Mouse (Mus musculus): Measurements from ENCODE around the gene Tssk2.

DNA sequence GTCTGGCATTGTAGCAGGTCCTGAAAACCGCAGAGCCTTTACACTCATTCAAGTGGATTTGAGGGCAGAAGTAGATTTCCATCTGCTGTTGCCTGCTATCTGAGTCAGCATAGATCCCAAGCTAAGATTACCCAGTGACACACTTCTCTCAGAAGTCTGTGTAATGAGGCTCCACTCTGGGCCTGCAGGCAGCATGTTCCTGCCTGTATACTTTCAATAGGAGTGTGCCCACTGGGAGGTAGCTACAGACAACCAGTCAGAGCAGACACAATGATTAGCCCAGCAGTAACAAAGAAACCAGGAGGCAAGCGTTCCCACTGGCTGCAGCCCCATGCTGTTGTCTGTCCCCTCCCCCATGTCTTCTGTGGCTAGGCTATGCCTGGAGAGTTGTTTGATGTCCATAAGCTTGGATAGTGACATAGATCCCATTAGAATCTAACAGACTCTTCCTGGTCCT, 51.0 kb downstream of the Tssk2 start:
- TF ChIP-seq TCF12 (IDR thresholded peaks at IDR 0.05; ENCODE audit: insufficient read depth, poor library complexity, severe bottlenecking) (no peak), MAX (IDR thresholded peaks at IDR 0.05; ENCODE audit: low read depth) (no peak), POLR2A (IDR thresholded peaks at IDR 0.05; ENCODE audit: insufficient read length, low read depth) (no peak), USF1 (IDR thresholded peaks at IDR 0.05; ENCODE audit: low read depth) (no peak), E2F4 (IDR thresholded peaks at IDR 0.05; ENCODE audit: insufficient read depth) (no peak), POLR2AphosphoS2 (IDR thresholded peaks at IDR 0.05; ENCODE audit: insufficient read length, low read depth) (no peak), MYOD1 (IDR thresholded peaks at IDR 0.05; ENCODE audit: control insufficient read depth in 1 of 3, insufficient read length in 2 of 3, low read depth in 2 of 3) (no peak)
